Mouse (Mus musculus) cerebellum, adult 2 months (tissue): Measurements from ENCODE around the gene Car11.

ENCODE experiments used
- CTCF ChIP-seq: fragments of 200-500 bp; IDR thresholded peaks from 2 replicates; pipeline ENCODE4 v1.5.1; 2011; ENCODE audit warnings: low read depth, mild to moderate bottlenecking, control low read depth, low read length, moderate library complexity, borderline replicate concordance; ENCODE audit not compliant: insufficient read depth
- POLR2A ChIP-seq: fragments of 200-500 bp; IDR thresholded peaks from 2 replicates; pipeline ENCODE4 v1.6.1; 2011; ENCODE audit warnings: low read length, control low read depth, borderline replicate concordance; ENCODE audit not compliant: insufficient read depth

DNA sequence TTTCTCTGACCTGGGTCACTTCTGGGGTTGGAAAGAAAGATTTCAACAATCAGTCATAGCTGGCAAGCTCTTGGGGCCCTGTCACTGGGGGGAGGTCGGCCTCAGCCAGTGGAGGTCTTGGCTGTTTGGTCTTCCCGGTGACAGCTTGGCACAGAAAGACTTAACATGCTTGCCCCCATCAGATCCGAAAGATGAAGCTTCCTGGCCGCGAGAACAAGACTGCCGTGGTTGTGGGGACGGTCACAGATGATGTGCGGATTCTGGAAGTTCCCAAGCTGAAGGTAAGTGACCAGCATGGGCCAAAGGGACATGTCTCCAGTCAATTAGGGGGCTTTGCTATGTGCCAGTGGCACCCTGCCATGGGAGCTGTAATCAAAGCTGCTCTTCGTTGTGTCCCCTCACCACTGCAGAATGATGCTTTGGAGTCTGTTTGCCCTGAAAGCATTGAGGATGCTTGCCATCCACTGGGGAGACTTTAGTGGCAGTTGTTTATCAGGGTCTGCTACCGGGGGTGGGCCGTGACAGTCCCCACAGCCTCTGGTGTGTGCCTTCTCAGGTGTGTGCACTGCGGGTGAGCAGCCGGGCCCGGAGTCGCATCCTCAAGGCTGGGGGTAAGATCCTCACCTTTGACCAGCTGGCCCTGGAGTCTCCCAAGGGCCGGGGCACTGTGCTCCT, 20.2 kb downstream of the Car11 start:
- TF ChIP-seq CTCF (no peak), POLR2A (no peak)
